Mouse (Mus musculus) A20 (cell line): ENCODE data around the gene Arhgap31.
A peak's percentile ranks its signal among the peaks of the same experiment; 100 is the strongest.

Experiments used
- DNase-seq: peaks from one replicate; pipeline ENCODE4 v3.0.0-alpha.2; 2011; ENCODE audit warnings: low read depth, low spot score

The Arhgap31 gene

DNA sequence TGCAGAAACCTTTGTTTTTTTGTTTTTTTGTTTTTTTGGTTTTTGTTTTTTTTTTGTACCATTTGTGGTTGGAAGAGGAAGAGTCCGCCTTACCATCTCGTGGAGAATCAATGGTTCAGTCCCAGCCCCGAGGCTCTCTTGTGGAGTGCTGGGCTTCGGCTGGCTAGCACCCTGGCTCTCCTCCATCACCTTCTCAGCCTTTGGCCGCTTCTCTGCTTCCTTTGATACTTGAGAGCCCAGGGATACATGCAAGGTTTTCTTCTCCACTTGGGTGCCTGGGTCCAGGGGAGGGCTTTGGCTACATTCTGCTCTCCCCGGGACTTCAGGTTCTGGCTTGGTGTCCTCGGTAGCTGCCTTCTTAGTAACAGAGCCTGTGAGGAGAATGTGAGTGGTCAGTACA is 106.6 kb downstream of the Arhgap31 start:
- DNase-seq, result no peak

DNA sequence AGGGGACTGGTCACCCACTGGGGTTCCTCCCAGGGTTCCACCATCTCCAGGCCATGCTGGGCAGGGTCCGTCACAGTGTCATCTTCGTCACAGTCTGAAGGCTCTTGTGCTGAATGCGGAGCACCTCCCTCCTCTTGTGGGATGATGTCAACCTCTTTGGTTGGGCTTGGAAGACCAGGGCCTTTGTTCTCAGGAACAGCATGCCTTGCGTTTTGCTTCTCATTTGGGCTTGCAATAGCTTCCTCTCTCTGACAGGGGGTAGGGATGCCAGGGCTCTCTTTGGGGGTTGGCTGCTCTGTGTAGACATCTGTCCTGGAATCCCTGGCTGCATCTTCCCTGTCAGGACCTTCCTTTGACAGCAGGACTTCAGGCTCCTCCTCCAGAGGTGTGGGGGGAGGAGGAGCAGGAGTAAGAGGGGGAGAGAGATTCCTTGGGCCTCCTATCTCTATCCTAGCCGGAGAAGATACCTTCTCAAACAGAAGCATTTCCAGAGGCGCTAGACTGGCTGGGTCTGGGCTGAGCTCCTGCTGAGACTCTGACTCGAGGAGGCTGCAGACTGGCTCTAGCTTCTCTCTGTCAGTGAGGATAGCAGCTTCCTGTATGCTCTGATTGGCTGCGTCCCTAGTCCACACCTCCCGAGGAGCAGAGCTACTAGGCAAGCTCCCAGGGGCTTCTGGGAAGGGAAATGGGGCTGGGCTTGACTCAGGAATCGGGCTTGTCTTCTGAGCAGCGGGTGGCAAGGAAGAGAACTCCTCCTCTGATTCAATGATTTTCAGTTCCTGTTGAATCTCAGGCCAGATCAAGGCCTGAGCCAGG is 109.9 kb downstream of the Arhgap31 start:
- peak; percentile 44 for DNase-seq

DNA sequence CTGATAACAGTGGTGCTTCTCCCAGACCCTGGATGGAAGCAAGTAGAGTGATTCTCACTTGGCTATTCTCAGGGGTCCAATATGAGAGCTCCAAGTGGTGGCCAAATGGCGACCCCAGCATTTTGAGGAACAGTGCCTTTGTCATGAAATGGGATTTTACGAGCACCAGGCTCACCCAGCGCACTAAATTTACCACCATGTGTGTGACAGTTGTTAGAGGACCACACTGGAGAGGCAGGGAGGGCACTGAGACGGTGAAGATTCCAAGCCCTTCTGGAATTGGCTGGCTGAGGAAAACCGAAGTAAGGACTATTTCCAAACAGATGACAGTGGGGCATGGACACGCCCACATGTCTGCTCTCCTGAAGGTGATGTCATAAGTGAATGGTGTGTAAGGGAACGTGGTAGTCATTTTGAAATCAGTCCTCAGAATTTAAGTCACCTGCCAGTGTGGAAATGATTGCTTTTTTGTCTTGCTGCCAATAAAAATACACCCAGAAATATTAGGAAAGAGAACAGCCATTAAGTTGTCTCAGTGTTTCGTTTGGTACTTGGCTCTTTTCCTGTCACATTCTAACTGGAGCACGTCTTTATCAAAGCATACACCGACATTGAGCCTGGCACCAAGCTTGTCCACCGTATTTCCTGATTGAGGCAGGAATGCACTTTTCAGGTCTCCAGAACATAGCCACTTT is 113.9 kb downstream of the Arhgap31 start:
- no peak for DNase-seq

DNA sequence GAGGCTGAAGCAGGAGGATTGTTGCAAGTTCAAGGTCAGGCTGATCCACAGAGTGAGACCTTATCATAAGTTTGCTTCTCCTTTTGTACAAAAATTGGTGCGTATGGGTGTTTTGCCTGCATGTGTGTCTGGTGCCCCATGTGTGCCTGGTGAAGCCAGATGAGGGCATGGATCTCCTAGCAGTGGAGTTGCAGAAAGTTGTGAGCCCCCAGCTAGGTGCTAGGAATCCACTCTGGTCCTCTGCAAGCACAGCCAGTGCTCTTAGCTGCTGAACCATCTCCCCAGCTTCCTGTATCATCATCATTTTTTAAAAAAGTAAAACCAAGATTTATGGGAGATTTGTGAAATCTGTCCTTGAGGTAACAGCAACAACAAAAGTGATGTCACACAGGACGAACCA is 116.4 kb downstream of the Arhgap31 start:
- DNase-seq, result no peak

DNA sequence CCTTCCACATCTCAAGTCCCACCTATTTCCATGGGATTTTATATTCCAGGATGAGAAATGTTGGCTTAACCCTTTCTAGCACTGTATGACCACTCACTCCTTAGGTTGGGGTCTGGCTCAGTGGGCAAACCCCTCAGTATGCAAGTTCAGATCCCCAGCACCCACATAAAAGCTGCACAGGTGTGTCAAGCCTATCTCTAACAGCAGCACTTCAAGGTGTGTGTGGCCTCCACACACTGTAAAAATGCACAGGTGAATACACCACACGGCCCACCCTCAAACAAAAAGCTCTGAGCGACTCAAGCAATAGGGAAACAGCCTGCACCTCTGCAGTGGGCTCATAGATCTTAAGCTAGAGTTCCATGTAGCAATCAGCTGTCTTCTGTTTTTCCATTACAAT is 117.0 kb downstream of the Arhgap31 start:
- DNase-seq, result no peak

DNA sequence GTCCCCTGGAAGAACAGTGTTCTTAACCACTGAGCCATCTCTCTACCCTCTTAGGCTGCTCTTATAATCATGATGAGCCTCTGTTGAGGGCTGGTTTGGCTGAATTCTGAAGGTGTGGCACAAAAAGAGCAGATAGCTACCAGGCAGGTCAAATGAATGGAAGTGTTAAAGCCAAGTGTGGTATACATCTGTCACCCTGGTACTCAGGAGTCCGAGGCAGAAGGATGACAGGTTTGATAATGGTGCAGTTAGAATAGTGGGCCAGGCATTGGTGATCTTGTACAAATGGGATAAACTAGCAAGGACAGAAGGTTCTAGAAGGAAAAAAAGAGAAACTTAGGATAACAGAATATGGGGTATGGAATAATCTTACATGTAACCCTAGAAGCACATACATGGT is 118.6 kb downstream of the Arhgap31 start:
- no peak for DNase-seq

DNA sequence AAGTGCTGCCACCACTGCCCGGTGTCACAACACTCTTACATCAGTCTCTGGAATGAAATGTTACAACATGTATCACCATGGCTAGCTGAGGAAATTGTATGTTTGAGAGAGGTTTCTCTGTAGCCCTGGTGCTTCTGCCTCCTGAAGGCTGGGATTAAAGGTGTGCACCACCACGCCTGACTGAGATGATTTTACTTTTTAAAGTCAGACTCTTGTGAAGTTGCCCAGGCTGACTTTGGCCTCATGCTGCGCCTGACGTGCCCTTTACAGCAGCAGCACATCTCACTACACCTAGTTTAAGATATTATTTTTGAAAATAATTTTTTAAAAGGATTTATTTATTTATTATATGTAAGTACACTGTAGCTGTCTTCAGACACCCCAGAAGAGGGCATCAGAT is 120.1 kb downstream of the Arhgap31 start:
- DNase-seq, result no peak

DNA sequence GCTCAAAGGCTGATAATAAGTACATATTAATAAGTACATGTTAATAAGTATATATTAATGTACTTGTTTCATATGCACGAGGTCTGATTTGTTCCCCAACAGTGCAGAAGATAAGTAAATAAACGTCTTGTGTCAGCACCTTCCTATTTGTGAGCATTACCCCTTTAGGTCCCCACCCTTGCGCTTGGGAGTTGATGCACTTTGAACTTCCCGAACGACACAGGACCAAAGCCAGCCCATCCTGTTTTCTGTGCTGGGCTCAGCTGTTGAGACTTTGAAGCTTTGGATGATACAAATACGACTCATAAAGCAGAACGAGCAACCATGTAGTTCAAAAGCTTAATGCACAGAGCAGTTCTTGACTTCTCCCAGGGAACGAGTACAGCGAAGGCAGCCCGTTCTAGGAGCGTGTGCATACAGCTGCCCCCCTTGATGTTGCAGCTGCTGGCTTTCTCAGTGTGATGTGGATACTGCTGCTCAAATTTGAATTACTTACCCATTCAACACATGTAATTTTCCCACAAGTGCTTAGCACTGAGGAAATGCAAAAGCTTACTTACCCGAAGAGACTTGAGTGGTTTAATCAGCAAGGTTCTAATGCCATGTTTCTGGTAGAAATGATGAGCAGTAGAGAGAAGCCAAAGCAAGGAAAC is 120.9 kb downstream of the Arhgap31 start:
- no peak for DNase-seq

DNA sequence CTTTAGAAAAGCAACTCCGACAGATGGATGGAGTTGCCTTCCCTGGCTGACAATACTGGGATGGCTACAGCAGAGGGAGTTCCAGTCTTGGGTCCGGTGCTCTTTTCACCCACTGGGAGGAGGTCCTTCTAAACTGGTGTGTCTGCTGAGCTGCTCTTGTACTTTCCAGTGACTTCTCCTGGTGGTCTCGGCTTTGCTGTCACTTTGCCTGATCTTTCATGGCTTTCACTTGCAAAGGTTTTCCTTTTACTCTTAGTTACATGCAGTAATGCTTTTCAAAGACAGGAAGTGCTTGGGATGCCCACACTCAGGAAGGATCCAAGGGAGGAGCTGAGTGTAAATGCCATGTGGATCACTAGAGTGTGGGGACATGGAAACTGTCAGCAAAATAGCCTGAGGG is 121.6 kb downstream of the Arhgap31 start:
- DNase-seq, result no peak

DNA sequence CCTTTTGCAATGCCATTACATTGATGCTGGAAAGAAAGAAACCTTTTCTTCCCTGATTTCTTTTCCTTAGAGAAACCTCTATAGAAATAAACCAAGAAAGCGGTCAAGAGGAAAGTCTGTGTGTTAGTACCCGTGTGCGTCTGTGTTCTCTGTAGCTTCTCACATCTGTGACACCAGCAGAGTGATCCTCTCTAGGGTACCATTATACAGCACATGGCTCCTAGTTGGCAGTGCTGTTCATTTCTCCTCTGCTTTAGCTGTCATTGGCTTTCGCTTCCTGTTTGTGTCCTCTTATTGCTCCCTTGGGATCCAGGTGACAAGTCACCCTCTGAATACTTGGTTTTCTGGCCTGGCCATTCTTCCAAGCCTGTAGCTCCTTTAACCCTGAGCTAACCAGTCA is 125.5 kb downstream of the Arhgap31 start:
- peak; percentile 33 for DNase-seq

DNA sequence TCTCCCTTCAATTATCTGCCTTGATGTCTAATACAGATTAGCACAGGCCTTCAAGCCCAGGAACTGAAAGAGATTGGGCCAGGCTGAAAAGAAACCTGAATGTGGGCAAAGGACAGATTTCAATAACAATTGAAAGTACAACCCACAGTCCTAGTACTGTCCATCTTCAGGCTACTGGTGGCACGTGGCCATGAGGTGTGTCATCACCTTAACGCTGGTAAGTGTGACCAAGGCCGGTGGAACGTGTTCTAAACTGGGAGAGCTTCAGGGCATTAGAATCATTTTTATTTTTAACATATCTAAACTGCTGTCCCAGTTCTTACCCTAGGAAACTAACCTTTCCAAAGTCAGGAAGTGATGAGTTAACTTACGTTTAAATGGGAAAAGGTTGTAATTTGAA is 125.9 kb downstream of the Arhgap31 start:
- no peak for DNase-seq

DNA sequence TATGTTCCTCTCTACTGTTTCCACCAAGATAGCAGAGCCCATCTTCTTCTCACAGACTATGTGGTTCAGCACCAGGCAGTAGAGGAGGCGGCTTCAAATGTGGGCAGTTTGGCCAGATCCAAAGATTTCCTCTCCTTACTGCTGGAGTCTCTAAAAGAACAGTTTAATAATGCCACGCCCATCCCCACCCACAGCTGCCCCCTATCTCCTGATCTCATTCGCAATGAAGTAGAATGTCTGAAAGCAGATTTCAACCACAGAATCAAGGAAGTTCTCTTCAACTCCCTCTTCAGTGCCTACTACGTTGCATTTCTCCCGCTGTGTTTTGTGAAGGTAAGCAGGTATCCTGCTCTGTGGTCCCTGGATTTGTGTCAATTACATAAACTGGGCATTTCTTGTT is 127.9 kb downstream of the Arhgap31 start:
- no peak for DNase-seq

DNA sequence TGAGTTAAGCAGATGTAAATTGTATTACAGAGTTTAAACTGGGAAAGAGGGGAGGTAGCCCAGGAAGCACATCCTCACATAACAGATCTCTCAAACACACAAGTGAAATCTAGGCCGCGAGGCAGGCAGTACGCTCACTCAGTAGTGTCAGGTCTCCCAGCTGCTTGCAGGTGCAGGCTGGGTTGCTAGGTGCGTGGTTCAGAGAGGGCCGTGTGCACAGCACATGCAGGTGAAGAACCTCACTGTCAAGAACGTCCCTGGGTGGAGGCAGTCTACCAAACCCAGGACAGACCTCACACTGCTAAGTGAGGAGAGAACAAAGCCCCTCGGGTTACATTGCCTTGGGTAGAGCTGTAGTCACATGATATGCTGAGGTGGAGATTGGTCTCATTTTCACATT is 128.3 kb downstream of the Arhgap31 start:
- DNase-seq, result no peak

DNA sequence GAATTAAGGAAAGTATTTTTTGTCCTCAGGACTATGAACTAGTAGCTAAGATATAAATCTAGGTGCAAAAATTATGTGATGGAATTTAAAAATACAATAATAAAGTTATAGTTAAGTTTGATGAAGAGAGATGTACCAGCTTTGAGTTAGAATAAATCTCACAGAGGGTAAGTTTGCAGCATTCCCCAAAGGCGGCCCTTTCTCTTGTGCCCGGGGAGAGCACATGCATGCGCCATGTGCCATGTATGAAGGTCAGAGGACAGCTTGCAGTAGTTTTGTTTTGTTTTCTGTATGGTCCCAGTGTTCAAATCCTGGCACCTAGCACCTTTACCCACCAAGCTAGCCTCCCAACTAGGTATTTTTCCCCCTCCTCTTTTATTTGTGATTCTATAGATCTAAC is 141.6 kb downstream of the Arhgap31 start:
- DNase-seq, result no peak

DNA sequence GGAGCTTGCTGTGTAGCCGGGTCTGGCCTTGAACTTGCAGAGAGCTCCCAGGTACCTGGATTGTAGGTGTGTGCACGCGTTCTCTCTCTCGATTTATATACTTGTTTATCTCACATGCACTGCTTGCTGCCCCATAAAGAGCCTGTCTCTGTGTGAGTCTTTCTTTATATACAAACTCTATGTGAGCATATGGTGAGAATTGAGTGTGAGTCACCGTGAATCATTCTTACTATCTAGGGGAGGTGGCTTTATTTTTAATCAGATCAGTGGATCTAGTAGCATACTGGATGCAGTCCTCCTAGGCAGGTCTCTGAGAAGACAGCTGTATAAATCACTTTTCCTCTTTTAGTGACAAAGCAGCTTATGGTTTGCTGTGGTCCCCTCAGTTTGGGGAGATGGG is 144.9 kb downstream of the Arhgap31 start:
- DNase-seq, result no peak

DNA sequence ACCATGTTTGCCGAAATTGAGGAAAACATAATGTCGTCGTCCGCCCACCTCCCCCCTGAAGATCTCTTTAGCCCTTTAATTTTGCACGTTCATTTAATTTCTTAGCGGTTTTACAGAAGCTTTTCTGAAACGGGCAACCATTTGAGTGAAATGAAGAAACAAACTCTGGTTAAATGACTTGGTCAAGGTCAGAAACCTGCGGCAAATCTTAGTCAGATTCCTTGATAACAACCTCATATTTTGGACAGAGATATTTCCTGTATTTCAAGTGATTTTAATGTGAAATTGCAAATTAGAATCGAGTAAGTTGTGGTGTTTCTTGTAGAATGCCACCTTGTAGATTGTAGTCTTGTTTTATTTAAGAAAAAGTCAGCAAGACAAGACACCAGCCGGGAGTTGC is 149.6 kb downstream of the Arhgap31 start:
- DNase-seq, result no peak

DNA sequence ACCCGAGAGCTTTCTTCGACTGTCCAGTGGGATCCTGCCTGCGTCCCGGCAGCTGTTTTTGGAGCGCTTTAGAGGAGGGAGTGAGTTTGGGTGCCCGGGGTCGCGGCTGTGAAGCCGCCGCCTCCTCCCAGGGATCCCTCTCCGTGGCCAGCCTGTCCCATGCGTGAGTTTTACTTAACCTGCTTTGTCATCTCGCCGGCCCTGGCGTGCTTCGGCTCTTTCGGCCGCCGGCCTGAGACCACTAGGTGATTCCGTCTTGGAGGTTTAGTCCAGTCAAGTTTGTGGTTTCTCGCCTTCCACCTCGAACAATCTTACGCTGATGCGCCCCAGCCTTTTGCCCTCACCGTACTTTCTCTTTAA is 150.1 kb downstream of the Arhgap31 start:
- DNase-seq, result no peak

DNA sequence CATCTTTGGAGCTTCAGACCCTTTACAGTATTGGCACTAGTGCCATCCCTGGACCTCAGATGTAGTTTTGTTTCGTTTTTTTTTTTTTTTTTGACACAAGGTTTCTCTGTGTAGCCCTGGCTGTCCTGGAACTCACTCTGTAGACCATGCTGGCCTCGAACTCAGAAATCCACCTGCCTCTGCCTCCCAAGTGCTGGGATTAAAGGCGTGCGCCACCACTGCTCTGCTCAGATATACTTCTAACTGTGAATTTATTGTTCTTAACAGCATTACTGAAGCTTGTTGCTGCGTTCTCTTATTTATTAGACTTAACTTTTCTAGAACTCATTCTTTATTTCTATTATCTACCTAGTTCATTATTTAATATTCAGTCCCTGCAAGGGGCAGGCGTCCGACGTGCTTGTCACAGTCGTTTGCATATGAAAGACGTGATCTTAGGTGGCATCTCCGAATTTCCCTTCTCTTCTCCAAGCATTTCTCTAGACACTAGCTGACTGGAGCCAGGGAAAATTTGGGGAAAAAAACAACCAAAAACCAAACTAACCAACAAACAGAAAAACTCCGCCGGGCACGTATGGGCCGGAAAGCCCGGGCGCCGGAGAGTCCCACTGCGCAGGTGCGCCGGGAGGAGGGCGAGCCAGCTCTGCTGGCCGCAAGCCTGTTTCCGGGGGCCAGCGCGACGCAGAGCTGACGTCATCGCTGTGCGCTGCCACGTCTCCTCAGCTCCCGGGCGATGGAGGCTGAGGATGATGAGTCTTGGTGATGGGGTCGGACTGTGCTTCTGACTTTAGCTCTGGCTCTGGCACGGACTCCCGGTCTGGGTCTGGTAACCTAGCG is 150.7 kb downstream of the Arhgap31 start:
- peak; percentile 95 for DNase-seq

DNA sequence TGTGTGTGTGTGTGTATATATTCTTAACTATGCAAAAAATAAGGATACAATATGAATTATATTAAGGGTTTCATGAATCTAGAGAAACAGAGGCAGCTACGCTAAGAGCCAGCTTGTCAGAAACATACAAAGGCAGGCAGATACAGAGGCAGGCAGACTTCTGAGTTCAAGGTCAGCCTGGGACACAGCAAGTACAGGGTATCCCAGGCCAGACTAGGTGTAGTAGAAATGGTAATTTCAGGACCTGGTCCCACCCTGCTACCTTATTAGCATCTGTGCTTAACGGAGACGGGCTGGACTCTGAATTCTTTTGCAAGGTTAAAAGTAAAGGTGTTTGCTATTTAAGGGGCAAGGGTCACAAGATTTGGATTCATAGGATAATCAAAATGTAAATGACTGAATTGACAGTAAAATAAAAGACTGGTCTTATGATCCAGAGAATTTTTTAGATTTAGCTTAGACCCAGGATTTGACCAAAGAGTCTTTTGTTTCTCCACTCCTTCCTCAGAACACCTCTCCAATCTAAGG is 154.8 kb downstream of the Arhgap31 start, which contains the start of gene Tmem39a:
Tmem39a (plus strand) TSS at position 478 of the 528 bp plus-strand sequence.
- no peak for DNase-seq

DNA sequence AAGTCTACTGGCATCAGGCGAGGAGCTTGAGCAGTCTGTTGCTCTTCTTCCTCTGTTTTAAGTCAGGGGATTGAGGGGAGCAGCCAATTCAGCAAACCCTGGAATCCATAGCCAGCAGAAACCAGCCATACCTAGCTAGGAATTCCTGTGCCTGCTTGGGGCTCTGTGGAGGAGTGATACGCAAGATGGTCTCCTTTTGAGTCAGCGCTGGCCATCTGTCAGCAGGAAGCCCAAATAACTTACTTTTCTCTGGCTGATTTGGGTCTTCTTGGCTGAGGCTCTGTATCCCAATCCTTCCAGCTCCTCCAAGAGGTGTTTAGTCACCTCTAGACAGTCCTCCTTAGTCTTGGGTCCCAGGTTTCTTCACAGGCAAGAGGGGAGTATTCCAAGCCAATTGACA is 157.1 kb downstream of the Arhgap31 start:
- DNase-seq, result no peak
